Mouse (Mus musculus): ENCODE measurements around the gene Piezo1. TPM values are rescaled to one million over a fixed set of nuclear protein-coding genes. Genes with fewer than 3 reads are reported as not detected.

Gene Piezo1
- polyA plus RNA-seq, 1 experiment: 156 TPM

GRCm38 (mm10) chr8:122515699-122516098 is 35.4 kb downstream of the Piezo1 start:
- Histone ChIP-seq H3K4me3 (no peak overlapping the region), H3K36me3 (ENCODE audit: control insufficient read depth, insufficient read depth) (peaks cover 9% of the 10 kb centered on the region), H3K27me3 (ENCODE audit: control insufficient read depth, insufficient read depth, insufficient read length) (no peaks in the 10 kb centered on the region), H3K79me2 (ENCODE audit: control insufficient read depth, insufficient read depth) (peaks cover 42% of the 10 kb centered on the region), H3ac (ENCODE audit: control insufficient read depth, insufficient read length) (no peak overlapping the region), H3K4me2 (ENCODE audit: low read depth) (no peak overlapping the region)
- TF ChIP-seq MYOD1 (IDR thresholded peaks at IDR 0.05; ENCODE audit: control insufficient read depth in 1 of 3, insufficient read length in 2 of 3, low read depth in 2 of 3) (no peak), TCF3 (IDR thresholded peaks at IDR 0.05; ENCODE audit: insufficient read length, low read depth) (no peak), SRF (IDR thresholded peaks at IDR 0.05; ENCODE audit: control insufficient read depth, insufficient read length, low read depth) (no peak), MAX (IDR thresholded peaks at IDR 0.05; ENCODE audit: low read depth) (no peak), E2F4 (IDR thresholded peaks at IDR 0.05; ENCODE audit: insufficient read depth) (no peak), TCF12 (IDR thresholded peaks at IDR 0.05; ENCODE audit: insufficient read depth, poor library complexity, severe bottlenecking) (no peak), REST (IDR thresholded peaks at IDR 0.05; ENCODE audit: insufficient read depth, insufficient read length) (no peak), MYOG (IDR thresholded peaks at IDR 0.05; ENCODE audit: control insufficient read depth in 1 of 3, insufficient read depth in 1 of 3, insufficient read length in 2 of 3, low read depth in 2 of 3) (no peak), POLR2A (IDR thresholded peaks at IDR 0.05; ENCODE audit: insufficient read length, low read depth) (no peak), USF1 (IDR thresholded peaks at IDR 0.05; ENCODE audit: low read depth) (no peak), CEBPB (IDR thresholded peaks at IDR 0.05; ENCODE audit: insufficient read depth, poor library complexity, severe bottlenecking) (no peak)

GRCm38 (mm10) chr8:122512392-122512791 is 38.7 kb downstream of the Piezo1 start:
- H3K79me2 ChIP-seq (ENCODE audit: control insufficient read depth, insufficient read depth): peaks cover 47% of the 10 kb centered on the region
- TF ChIP-seq POLR2AphosphoS2 (IDR thresholded peaks at IDR 0.05; ENCODE audit: insufficient read length, low read depth) (peak; percentile 20), E2F4 (IDR thresholded peaks at IDR 0.05; ENCODE audit: insufficient read depth) (no peak)
- peaks cover 9% of the 10 kb centered on the region for H3K36me3 ChIP-seq (ENCODE audit: control insufficient read depth, insufficient read depth)
- no peak overlapping the region for H3K4me3 ChIP-seq
- no peaks in the 10 kb centered on the region for H3K27me3 ChIP-seq (ENCODE audit: control insufficient read depth, insufficient read depth, insufficient read length)
- no peak overlapping the region for H3K4me2 ChIP-seq (ENCODE audit: low read depth)
- H3ac ChIP-seq (ENCODE audit: control insufficient read depth, insufficient read length): no peak overlapping the region

GRCm38 (mm10) chr8:122511552-122511951 is 39.6 kb downstream of the Piezo1 start:
- H3K79me2 ChIP-seq (ENCODE audit: control insufficient read depth, insufficient read depth): peaks cover 47% of the 10 kb centered on the region
- no peak overlapping the region for H3ac ChIP-seq (ENCODE audit: control insufficient read depth, insufficient read length)
- no peak overlapping the region for H3K4me2 ChIP-seq (ENCODE audit: low read depth)
- TF ChIP-seq POLR2AphosphoS2 (IDR thresholded peaks at IDR 0.05; ENCODE audit: insufficient read length, low read depth): no peak
- TF ChIP-seq USF1 (IDR thresholded peaks at IDR 0.05; ENCODE audit: low read depth): no peak
- TF ChIP-seq SRF (IDR thresholded peaks at IDR 0.05; ENCODE audit: control insufficient read depth, insufficient read length, low read depth): no peak
- peak in 1 of 3 experiments; percentile 13 for TF ChIP-seq MYOD1 (IDR thresholded peaks at IDR 0.05; ENCODE audit: control insufficient read depth in 1 of 3, insufficient read length in 2 of 3, low read depth in 2 of 3)
- peak in 1 of 3 experiments; percentile 15 for TF ChIP-seq MYOG (IDR thresholded peaks at IDR 0.05; ENCODE audit: control insufficient read depth in 1 of 3, insufficient read depth in 1 of 3, insufficient read length in 2 of 3, low read depth in 2 of 3)
- no peak for TF ChIP-seq TCF3 (IDR thresholded peaks at IDR 0.05; ENCODE audit: insufficient read length, low read depth)
- no peak for TF ChIP-seq POLR2A (IDR thresholded peaks at IDR 0.05; ENCODE audit: insufficient read length, low read depth)
- TF ChIP-seq E2F4 (IDR thresholded peaks at IDR 0.05; ENCODE audit: insufficient read depth): no peak
- no peak for TF ChIP-seq REST (IDR thresholded peaks at IDR 0.05; ENCODE audit: insufficient read depth, insufficient read length)
- peaks cover 10% of the 10 kb centered on the region for H3K36me3 ChIP-seq (ENCODE audit: control insufficient read depth, insufficient read depth)
- no peaks in the 10 kb centered on the region for H3K27me3 ChIP-seq (ENCODE audit: control insufficient read depth, insufficient read depth, insufficient read length)
- no peak overlapping the region for H3K4me3 ChIP-seq

GRCm38 (mm10) chr8:122500856-122501255 is 50.3 kb downstream of the Piezo1 start:
- Histone ChIP-seq H3ac (ENCODE audit: control insufficient read depth, insufficient read length) (no peak overlapping the region), H3K27me3 (ENCODE audit: control insufficient read depth, insufficient read depth, insufficient read length) (no peaks in the 10 kb centered on the region), H3K4me2 (ENCODE audit: low read depth) (no peak overlapping the region), H3K79me2 (ENCODE audit: control insufficient read depth, insufficient read depth) (no peaks in the 10 kb centered on the region), H3K36me3 (ENCODE audit: control insufficient read depth, insufficient read depth) (peaks cover 18% of the 10 kb centered on the region), H3K4me3 (no peak overlapping the region)
- TF ChIP-seq POLR2A (IDR thresholded peaks at IDR 0.05; ENCODE audit: insufficient read length, low read depth) (peak; percentile 16), REST (IDR thresholded peaks at IDR 0.05; ENCODE audit: insufficient read depth, insufficient read length) (no peak), MYOD1 (IDR thresholded peaks at IDR 0.05; ENCODE audit: control insufficient read depth in 1 of 3, insufficient read length in 2 of 3, low read depth in 2 of 3) (no peak), MAX (IDR thresholded peaks at IDR 0.05; ENCODE audit: low read depth) (no peak), E2F4 (IDR thresholded peaks at IDR 0.05; ENCODE audit: insufficient read depth) (no peak), SRF (IDR thresholded peaks at IDR 0.05; ENCODE audit: control insufficient read depth, insufficient read length, low read depth) (no peak), POLR2AphosphoS2 (IDR thresholded peaks at IDR 0.05; ENCODE audit: insufficient read length, low read depth) (peak; percentile 65), MYOG (IDR thresholded peaks at IDR 0.05; ENCODE audit: control insufficient read depth in 1 of 3, insufficient read depth in 1 of 3, insufficient read length in 2 of 3, low read depth in 2 of 3) (no peak), CEBPB (IDR thresholded peaks at IDR 0.05; ENCODE audit: insufficient read depth, poor library complexity, severe bottlenecking) (no peak)

GRCm38 (mm10) chr8:122497912-122498311 is 53.2 kb downstream of the Piezo1 start:
- H3K27me3 ChIP-seq (ENCODE audit: control insufficient read depth, insufficient read depth, insufficient read length): no peaks in the 10 kb centered on the region
- H3K4me2 ChIP-seq (ENCODE audit: low read depth): no peak overlapping the region
- H3K4me3 ChIP-seq: no peak overlapping the region
- no peak overlapping the region for H3ac ChIP-seq (ENCODE audit: control insufficient read depth, insufficient read length)
- no peaks in the 10 kb centered on the region for H3K79me2 ChIP-seq (ENCODE audit: control insufficient read depth, insufficient read depth)
- TF ChIP-seq MAX (IDR thresholded peaks at IDR 0.05; ENCODE audit: low read depth): no peak
- TF ChIP-seq E2F4 (IDR thresholded peaks at IDR 0.05; ENCODE audit: insufficient read depth): no peak
- no peak for TF ChIP-seq REST (IDR thresholded peaks at IDR 0.05; ENCODE audit: insufficient read depth, insufficient read length)
- peaks cover 30% of the 10 kb centered on the region for H3K36me3 ChIP-seq (ENCODE audit: control insufficient read depth, insufficient read depth)

Data from myocyte (in vitro differentiated cells).